Mouse (Mus musculus): ENCODE measurements around the gene Tmem270.
"Not testable (repeated sequence)": the region's sequence is repeated elsewhere in the genome, so short reads cannot be mapped to it uniquely, and the experiment has no call there.

Tmem270 gene

DNA sequence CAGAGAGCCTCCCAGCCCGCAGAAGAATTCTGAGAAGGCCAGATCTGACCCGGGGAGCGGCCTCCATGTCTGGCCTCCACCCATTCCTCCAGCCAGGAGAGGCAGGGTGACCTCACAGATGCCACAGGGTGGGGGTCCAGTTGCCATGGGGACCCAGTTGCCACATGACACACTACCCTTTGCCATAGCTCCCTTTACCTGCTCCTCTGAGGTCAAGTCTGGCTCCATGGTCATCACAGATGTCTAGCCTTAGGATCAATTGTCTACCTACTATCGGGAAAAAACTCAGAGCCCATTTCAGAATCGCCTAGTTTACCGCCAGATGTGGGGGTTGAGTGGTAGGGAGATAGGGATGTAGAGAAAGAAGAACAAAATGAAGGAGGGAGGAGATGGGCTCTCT lies at the start of gene Tmem270:
Tmem270 (minus strand) TSS at position 101 of the 400 bp plus-strand sequence.
- no peak for DNase-seq (ENCODE audit: low spot score)

DNA sequence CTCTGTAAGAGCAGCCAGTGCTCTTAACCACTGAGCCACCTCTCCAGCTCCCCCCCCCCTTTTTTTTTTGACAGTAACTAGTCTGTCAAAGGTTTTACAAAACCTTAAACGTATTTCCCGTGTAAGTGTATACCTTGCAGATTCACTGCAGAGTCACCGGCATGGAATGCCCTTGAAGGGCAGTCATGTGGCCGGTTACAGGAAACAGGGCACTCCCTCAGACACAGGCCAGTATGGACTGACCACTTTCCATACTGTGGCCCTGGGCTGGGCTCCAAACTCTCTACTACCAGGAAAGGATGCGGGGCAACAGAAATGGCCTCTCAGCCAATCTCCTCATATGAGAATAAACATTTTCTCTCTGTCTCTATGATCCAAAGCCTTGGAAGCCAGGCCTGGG lies 49.0 kb upstream of the Tmem270 start:
- no peak for DNase-seq (ENCODE audit: low spot score)

GRCm38 (mm10) chr5:134951053-134951884 lies 44.7 kb upstream of the Tmem270 start:
- no peak for DNase-seq (ENCODE audit: low spot score)

DNA sequence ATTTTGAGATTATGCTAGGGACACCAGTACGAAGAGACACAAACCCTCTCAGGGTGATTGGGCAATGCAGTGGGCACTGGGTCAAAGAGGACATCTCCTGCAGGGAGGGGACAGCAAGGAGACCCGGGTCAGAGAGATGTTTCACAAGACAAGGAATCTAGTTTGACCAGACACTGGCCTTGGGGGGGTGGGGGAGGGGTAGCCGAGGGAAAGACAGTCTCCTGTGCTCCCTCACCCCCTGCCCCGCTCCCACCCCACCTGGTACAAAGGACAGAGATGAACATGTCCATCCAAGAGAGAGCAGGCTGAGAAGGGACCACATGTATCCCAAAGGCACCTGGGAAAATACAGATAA lies 41.5 kb upstream of the Tmem270 start:
- DNase-seq (ENCODE audit: low spot score) = no peak

GRCm38 (mm10) chr5:134947420-134948084 lies 41.0 kb upstream of the Tmem270 start:
- DNase-seq (ENCODE audit: low spot score) = no peak

DNA sequence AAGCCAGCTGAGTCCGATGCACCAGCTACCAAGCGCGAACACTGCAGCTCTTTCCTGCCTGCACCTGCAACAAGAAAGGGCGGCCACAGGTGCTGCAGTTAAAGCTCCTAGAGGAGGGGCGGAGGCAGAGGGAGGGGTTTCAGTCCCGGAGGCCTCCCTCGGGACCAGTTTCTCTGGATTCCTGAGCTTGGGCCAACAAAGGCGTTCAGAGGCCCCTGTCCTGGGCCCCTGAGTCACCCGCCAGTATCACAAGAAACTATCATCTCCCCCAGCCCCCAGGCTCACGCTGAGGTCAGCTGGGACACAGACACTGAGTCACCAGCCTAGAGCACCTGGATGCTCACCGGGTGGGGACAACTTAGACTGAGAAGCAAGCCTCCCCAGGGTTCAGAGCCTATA lies 40.3 kb upstream of the Tmem270 start, which contains the start of gene Cldn4:
Cldn4 (minus strand) TSS at position 78 of the 399 bp plus-strand sequence.
- DNase-seq (ENCODE audit: low spot score) = no peak

DNA sequence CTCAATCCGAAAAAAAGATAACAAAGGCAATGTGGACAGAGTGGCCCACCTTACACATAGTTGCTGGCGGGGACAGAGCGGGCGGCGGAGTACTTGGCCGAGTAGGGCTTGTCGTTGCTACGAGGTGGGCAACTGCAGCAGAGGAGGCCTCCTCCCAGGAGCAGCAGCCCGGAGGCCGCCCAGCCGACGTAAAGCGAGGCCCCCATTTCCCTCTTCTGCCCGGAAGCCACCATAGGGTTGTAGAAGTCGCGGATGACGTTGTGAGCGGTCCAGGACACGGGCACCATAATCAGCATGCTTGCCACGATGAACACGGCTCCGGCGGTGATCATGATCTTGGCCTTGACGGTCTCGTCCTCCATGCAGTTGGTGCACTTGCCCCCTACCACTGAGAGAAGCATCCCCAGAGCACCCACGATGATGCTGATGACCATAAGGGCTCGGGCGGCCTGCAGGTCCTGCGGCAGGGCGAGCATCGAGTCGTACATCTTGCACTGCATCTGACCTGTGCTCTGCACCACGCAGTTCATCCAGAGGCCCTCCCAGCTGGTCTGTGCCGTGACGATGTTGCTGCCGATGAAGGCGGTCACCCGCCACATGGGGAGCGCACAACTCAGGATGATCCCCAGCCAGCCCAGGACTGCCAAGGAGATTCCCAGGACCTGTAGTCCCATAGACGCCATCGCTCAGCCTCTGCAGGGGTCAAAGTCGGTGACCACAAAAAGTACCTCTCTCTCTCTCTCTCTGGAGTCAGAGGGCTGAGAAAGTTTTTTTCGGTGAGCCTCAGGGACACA lies 39.7 kb upstream of the Tmem270 start:
- DNase-seq (ENCODE audit: low spot score) = no peak

GRCm38 (mm10) chr5:134945266-134945959 lies 38.9 kb upstream of the Tmem270 start:
- no peak for DNase-seq (ENCODE audit: low spot score)

DNA sequence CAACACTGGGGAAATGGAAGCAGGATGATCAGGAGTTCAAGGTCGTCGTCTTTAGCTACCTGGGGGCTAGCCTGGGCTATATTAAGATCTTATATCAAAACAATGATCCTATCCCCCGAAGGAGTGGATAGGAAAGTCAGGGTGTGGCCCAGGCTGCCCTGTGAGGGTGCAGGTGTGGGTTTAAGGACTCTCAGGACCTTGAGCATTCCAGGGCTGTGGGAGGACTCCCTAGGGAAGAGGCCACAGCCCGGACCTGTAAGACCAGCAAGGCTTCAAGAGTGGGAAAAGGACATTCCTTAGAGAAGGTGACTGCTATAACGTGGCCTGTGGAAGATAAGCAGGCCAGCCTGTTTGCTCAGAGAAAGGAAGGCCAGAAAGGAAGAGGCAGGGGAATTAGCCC lies 37.6 kb upstream of the Tmem270 start:
- DNase-seq (ENCODE audit: low spot score) = no peak

- DNase-seq (ENCODE audit: low spot score) = no peak
Observed at GRCm38 (mm10) chr5:134942740-134943139, 36.2 kb upstream of the Tmem270 start.

- DNase-seq (ENCODE audit: low spot score) = no peak
Observed at GRCm38 (mm10) chr5:134941472-134942209, 35.1 kb upstream of the Tmem270 start.

- DNase-seq (ENCODE audit: low spot score) = not testable (repeated sequence)
Observed at GRCm38 (mm10) chr5:134939554-134939953, 33.0 kb upstream of the Tmem270 start.

GRCm38 (mm10) chr5:134939069-134939468 lies 32.5 kb upstream of the Tmem270 start:
- DNase-seq (ENCODE audit: low spot score) = no peak

DNA sequence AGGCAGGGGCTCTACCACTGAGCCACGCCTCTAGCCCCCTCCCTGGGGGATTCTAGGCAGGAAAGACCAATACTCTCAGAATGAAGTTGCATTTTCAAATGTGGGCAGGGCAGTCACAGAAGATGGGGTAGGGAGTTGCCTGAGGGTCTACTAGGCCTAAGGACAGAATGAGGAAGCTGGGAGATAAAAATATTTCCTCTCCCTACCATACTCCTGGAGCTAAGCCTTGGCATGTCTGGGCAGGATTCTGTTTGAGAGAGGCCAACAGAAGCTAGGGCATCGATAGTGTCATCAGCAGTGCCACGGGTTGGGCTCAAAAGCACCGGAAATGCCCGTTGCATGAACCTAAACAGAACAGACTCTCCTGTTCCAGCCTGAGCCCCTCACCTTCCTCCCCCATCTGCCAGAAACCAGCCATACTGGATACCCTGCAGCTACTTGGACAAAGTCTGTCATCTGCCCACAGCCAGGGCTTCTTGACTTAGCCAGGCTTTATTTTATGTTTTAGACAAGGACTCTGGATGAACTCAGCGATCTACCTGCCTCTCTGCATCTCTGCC lies 30.2 kb upstream of the Tmem270 start:
- no peak for DNase-seq (ENCODE audit: low spot score)

GRCm38 (mm10) chr5:134936051-134936450 lies 29.5 kb upstream of the Tmem270 start:
- no peak for DNase-seq (ENCODE audit: low spot score)

DNA sequence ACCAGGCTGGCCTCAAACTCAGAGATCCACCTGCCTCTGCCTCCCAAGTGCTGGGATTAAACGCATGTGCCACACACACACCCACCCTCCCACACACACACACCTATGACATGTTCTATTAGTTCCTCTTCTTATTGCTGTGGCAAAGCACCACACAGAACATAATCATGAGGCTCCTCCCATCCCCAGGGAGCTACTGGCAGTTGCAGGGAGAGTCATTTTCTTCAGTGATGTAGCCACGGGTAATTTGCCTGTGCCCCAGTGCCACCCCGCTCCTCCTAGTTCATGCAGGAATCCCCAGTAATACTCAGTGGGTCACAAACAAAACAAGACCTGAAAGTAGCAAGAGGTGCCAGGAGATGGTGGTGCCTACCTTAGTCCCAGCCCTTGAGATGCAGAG lies 28.1 kb upstream of the Tmem270 start:
- DNase-seq (ENCODE audit: low spot score) = no peak

GRCm38 (mm10) chr5:134933686-134934085 lies 27.2 kb upstream of the Tmem270 start:
- not testable (repeated sequence) for DNase-seq (ENCODE audit: low spot score)

- no peak for DNase-seq (ENCODE audit: low spot score)
Observed at GRCm38 (mm10) chr5:134933281-134933680, 26.7 kb upstream of the Tmem270 start.

GRCm38 (mm10) chr5:134932903-134933276 lies 26.4 kb upstream of the Tmem270 start:
- DNase-seq (ENCODE audit: low spot score) = peak; percentile 93

GRCm38 (mm10) chr5:134932179-134932902 lies 25.8 kb upstream of the Tmem270 start, which contains the start of gene Mettl27:
Gene Mettl27 (plus strand): TSS chr5:134932368.
- peak; percentile 92 for DNase-seq (ENCODE audit: low spot score)

All from adipocyte (in vitro differentiated cells).